Mouse (Mus musculus): ENCODE data around the gene Wdtc1.

Wdtc1 gene

DNA sequence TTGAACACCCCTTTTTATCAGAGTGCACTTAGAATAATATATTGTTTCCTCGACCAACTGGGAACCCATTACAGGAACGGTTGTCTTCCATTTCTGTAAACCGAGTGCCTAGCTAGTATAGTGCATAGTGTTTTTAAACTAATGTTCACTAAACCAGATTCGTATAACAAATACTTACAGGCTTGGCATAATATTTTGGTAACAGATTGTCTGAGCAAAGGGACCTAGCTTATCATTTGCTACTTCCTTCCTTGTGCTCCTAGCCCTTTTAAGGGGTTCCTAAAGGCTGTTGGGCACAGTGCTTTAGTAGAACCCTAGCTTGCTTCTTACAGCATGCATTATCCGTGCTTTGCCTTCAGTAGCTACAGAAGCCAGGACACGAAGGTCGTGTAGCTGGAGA, 71.8 kb downstream of the Wdtc1 start:
- no peak for DNase-seq

DNA sequence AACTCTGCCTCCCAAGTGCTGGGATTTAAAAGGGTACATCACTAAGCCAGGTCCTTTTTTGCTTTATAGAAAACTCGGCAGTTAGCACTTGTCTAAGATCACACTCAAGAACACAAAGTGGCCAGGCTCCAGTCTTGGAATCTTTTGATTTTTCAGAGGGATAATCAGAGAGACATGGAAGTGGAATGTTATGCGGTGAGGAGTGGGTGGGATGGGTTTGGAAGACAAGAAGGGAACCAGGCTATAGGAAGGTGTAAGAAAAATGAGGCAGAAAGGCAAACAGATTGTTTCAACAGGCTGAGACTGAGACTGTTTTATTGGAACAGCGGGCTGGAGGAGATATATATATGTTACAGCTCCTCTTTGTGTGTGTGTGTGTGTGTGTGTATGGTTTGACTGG, 74.8 kb downstream of the Wdtc1 start:
- DNase-seq: no peak

DNA sequence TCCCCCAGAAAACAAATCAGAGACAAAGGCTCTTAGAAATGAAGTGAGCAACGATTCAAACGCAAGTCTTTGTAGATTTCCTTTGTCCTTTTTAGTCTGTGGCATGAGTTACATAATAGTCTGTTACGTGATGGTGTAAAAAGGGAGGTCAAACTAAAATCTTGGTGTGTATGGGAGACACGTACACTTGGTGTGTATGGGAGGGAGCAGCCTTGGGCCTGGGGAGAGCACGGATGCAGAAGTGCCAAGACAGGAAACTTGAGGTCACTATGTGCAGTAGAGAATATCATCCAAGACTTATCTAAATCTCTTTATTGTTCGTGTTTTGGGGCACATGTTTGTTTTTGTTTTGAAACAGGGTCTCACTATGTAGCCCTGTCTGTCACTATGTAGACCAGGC, 75.2 kb downstream of the Wdtc1 start:
- DNase-seq: no peak

DNA sequence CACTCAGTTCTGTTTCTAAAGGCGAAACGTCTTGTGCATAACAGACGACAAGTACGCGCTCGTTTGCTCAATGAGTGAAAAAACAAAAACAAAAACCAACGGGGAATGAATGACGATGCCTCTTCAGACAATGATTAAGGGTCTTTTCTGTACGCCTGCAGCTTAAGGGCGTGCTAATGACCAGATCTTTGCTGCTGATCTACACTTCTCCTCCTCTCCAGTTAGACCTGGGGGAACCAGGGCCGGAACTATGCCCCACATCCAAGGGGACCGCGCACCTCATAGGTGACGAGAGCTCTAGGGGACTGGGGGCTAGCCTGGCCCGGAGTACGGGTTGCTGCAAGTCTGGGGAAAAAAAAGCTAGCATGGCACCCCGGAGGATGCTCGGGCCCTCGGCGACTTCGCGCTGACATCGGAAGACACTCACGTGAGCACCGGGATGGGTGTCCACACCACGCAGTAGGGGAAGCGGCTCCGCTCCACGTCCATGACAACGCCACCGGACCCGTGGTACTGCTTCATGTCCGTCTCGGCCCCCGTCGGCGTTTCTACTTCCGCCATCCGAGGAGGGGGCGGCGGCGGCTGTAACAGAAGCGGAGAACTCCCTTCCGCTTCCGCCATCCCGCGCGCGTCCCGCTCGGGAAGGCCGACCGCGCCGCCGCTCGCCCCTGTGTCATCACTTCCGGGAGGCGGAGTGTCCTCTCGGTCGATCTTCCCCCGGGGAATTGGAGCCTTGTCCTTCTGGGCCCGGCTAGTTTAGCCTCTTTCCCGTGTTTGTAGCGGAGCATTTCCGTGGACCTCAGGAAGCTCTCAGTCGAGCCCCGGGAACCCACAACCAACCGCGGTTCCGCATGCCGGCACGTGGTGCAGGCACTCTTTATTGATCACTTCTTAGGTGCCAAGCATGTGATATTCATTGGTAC, 75.9 kb downstream of the Wdtc1 start, which contains the start of gene Tmem222:
Gene Tmem222 (minus strand): TSS at position 689 of the 923 bp plus-strand sequence.
- DNase-seq: peak; percentile 95 to 97

DNA sequence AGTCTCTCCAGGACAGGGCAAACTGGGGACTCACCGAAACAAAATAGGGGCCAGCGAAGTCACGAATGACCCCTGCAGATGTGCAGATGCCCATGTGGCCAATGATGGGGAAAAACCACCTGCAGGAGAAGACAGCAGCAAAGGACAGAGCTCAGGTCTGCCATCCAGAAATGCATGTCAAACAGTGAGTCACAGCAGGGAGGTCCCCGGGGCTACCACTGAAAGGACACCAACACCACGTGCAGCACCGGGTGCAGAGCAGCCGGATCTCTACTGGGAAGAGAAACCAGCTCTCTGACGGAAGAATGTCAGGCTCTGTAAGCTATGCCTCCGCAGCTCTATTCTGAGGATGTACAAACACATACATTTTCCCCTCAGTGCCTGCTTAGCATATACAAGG, 82.4 kb downstream of the Wdtc1 start:
- DNase-seq: no peak

DNA sequence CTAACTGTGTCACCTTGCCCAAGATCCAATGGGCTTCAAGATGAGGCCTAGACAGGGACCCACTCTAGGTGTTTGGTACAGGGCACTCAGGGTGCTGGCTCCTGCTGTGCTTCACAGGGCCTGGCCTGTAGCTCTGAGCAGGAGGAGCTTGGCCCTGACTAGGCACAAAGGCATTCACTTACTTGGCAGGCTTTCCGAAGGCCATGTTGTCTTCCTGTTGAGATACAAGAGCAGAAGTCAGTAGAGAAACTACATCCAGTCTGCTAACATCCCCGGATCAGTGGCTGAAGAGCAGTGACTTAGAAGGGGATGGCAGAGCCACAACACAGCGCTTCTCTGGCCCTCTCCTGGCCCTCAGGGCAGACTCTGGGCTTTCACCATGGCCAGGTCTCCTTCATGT, 83.7 kb downstream of the Wdtc1 start:
- peak in 1 of 2 experiments; percentile 30 for DNase-seq

DNA sequence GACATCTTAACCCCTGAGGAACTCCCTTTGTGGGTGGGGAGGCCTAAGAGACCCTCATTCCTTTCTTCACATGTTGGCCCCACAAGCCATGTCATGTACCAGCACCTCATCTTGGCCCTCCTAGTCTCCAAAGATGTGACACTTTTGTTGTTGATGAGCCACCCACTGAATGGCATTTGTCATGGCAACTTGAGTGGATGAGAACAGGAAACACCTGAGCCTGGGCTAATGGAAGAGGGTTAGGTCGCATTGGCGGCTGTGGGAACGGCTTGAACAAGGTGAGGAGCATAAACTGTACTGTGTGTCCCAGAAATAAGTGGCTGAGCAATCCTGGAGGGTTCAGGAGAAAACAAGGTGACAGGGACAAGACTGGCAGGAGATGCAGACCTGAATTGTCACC, 84.3 kb downstream of the Wdtc1 start:
- no peak for DNase-seq

DNA sequence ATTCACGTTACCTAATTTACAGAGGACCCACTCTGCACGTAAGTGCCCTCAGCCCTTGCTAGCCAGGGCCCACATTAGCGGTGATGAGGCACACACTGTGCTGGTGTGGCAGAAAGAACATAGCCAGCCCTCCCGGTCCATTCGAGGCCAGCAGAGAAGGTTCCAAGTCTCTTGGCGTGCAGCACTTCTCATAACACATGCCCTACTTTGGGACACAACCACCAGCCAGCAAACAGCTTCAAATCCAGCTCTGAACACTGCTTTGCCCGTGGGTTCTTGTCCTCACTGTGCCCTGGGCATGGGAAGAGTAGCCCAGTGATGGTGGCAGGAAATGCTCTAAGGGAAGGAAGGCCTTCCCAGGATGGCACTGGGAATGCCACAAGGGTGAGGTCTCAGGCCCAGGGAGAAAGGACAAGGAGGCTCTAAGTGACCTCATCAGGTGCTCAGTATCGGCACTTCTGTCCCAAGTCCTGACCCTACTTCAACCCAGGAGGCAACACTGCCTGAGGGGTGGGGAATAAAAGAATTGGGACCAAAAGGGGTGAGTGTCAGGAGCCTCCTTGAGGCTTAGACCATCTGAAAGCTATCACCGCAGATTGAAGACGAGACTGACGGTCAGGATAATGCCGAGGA, 86.9 kb downstream of the Wdtc1 start:
- DNase-seq: no peak

DNA sequence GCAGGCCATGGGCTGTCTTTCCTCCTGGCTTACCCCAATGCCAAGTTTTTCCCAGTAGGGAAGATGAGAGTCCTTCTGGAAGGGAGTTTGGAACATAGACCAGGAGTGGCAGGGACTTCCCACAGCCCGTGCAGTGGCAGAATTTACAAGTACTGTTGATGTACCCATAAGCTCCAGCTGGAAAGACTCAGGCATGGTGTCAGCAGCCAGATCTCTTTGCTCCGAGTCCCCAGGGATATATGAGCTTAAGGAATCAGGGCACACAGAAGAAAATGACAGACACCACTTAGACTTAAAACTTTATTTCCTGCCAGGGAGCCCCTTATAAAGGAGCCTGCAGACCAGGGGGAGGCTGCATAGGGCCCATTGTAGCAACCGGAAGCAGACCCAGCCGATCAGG, 87.5 kb downstream of the Wdtc1 start:
- DNase-seq: peak in 1 of 2 experiments; percentile 20

DNA sequence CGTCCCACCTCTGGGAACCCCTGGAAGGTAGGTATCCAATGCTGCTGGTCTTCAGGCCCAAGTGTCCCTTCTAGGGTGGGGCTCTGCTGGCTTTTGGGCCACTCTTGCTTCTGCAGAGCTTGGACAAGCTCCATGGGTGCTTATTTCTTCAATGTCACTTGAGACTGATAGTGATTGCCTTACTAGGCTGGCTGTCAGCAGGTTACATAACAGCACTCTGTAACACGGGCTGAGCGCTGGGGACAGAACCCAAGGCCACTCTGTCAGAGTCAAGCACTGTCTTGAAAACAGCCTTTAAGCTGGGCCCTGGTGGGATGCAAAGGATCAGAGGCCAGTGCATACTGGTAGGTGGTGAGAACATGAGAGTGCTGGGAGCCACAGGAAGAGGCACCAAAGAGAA, 88.0 kb downstream of the Wdtc1 start:
- DNase-seq: no peak

DNA sequence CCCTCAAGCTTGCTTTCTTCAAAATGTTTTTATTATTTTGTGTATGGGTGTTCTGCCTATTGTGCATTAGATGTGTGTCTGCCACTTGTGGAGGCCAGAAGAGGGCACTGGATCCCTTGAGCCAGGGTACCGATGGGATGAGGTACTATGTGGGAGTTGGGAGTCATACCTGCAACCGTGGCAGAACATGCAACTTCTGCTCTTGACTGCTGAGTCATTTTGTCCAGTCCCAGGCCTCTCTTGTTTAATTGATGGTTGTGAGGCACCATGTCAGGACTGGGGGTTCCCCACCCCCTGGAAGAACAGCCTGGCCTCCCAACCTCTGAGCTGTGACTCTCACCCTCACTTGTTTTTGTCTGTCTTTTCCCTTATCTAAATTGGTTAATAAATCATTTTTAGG, 88.7 kb downstream of the Wdtc1 start:
- peak in 1 of 2 experiments; percentile 21 for DNase-seq

DNA sequence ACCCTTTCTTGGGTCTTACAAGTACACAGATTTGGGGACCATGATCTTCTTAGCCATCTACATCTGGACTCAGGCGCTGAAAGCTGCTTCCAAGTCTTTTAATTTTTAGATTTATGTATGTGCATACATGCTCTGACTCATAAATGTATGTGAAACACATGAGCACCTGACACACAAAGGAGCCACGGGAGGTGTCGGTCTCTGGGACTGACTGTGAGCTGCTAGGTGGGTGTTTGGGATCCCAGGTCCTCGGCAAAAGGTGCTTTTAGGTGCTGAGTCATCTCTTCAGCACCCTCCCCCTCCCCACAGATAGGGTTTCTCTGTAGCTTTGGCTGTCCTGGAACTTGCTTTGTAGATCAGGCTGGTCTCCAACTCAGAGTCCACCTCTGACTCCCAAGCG, 89.5 kb downstream of the Wdtc1 start:
- no peak for DNase-seq

DNA sequence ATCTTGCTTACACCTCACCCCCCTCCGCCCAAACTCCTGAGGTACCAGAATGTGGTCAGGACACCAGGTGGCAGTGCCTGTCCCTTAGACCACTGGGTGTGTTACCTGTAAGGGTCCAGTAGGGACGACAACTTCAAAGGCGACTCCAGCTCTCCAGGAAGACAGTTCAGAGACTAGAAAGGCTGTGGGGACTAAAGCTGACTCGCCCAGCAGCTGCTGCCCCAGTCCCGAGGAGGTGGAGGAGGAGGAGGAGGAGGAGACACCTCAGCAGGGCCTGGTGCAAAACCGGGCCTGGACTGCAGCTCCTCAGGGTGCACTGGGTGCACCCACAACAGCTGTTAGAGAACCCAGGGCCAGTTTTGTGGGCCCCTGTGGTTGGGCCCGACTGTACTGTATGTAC, 90.4 kb downstream of the Wdtc1 start, which contains the start of gene Sytl1:
Gene Sytl1 (minus strand): TSS at position 232 of the 400 bp plus-strand sequence.
- peak in 1 of 2 experiments; percentile 32 for DNase-seq

DNA sequence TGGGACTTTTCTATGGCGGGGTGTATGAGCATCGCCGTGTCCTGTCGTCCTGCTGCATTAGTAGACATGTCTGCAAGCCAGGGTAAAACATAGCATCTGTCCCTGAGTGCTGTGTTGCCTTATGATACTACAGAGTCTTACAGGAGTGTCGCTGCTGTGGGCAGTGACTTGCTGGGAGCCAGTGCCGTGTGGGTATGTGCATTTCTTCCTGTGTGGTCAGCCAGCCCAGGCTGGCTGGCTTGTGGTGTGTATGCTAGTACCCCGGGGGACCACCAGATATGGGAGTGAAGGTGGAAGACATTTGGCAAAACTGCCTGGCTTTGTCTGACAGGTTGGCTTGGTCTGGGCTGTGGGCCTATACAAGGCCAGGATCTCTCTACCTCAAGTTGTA, 90.9 kb downstream of the Wdtc1 start:
- no peak for DNase-seq

DNA sequence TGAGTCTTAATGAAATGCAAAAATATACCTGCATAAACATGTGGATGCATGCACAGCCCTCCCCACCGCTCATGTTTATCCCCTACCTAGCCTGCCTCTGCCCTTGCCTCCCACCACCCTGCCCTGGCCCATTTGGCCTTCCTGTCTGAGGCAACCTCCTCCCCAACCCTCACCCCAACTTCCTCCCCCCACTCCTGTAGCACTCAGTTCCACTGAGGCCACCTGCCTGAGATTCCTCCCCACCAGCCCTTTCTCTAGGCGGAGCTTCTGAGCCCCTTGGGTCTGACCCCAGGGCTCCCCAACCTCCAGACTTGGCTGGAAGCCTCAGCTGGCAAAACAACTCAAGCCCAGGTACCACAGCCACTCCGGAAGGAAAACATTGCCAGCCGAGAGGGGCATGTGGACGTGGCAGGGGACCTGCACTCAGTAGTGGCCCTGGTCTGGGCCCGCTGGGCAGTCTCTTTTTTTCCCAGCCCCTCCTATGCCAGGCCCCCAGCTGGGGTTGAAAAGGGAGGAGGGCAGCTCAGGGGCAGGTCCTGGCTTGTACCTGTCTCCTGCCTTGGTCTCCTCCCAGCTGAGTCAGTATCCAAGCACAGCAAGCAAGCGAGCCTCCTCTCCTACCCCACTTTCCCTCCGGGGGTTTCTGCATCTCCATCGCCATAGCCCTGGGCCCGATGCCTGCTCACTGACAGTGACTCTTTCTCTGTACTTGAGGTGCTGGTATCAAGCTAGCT, 91.5 kb downstream of the Wdtc1 start:
- no peak for DNase-seq

DNA sequence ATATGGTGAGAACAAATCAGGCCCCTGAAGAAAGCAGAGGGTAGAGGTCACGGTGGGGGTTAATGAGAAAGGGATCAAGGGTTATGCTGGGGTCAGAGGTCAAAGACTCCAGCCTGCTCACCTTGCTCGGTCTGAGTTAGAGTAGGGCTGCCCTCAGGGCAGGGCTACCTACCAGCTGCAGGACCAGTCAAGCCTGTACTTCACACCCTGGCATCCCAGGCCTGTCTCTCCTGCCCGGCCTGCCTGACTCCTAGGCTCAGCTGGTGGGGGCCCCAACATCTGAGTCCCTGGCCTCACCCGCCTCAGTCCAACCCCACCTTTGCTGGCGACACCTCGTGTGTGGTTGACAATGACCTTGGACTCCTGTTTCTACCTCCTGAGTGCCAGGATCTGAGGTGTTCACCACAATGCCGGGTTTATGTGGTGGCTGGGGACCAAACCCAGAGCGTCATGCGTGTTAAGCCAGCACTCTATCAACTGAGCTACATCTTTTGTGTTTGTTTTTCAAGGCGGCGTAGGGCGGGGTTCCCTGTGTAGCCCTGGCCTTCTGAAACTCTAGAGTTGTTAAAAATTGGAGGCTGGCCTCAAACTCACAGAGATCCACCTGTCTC, 95.4 kb downstream of the Wdtc1 start:
- DNase-seq: no peak

DNA sequence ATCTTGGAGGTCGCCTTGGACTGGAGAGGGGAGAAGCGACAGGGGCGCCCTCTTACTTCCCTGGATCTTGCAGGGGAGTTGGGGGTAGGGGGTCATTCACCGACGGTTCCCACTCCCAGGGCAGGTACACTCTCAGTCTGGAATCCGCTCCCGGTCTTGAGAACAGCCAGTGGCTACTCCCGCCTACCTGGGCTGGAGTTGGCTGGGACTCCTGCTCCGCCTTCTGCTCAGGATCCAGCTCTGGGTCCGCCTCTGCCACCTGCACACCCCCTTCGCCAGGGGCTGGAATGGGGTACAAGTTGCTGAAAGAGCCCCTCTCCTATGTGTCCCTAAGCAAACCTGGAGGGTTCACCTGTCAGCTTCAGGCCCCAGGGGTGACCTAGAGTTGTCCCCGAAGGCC, 96.1 kb downstream of the Wdtc1 start:
- DNase-seq: peak; percentile 64 to 82

DNA sequence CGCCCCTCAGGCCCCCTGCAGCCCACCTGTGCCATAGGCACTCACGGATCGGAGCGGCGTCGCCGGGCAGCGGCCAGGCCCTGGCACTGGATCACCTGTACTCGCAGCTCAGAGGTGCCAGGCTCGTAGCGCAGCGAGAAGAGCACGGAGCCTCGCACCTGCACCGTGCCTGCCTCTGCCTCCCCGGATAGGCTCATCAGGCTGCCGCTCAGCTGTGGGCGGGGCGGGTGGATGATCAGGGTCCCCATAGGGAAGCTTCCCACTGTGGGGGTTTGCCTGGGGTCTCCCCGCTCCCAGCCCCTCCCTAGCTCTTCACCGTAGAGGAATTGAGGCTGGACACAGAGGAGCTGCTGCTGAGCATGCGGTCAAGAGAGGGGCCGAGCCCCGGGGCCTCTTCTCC, 96.5 kb downstream of the Wdtc1 start:
- DNase-seq: peak; percentile 19 to 67

DNA sequence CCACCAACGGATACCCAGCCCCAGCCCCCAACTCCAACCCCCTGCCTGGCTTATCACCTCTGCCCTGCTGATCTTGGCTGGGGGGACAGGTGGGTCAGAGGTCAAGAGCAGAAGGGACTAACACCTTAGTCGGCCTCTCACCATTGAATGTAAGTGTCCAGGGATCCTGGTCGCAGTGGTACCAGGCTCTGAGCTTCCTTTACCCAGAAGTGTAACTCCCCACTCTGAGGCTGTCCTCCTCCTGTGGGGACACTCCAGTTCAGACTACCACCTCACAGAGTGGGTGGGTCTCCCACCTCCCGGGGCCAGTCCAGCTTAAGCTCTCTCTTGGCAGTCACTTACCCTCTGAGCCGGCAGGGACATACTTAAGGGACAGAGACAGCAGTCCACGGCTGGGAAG, 97.9 kb downstream of the Wdtc1 start:
- no peak for DNase-seq

DNA sequence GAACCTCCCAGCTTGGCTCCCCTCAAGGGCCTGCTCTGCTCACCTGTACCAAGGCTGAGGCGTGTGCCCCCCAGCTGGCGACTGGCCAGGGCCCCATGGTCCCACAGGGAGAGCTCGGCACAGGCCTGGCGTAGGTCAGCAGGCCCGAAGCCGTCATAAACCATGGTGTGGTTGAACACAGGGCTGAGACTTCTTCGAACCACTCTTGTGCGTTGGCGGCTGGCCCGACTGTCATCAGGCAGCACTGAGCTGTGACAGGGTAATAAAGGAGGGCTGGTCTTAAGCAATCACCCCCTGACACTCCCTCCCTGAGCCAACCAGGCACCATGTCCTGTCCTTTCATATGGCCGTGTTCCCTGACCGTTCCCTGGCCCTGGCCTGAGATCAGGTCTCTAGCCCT, 99.9 kb downstream of the Wdtc1 start:
- no peak for DNase-seq

DNA sequence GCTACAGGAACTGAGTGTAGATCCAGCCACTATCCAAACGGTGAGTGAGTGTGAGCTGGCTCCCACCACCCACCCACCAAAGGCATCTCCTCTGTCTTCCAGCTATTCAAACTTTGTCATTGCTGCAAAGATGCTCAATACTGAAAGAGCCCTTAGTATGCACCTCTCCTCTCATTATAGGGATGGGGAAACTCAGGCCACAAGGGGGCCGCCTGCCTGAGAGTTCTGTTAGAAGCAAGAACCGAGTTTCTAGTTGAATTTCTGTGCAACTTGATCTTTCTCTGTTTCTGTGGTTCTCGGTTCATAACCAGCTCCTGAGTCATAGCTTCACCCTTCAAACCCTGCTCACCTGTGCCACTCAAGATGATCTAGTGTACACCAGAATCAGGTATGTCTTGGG, 101.2 kb downstream of the Wdtc1 start:
- DNase-seq: no peak

DNA sequence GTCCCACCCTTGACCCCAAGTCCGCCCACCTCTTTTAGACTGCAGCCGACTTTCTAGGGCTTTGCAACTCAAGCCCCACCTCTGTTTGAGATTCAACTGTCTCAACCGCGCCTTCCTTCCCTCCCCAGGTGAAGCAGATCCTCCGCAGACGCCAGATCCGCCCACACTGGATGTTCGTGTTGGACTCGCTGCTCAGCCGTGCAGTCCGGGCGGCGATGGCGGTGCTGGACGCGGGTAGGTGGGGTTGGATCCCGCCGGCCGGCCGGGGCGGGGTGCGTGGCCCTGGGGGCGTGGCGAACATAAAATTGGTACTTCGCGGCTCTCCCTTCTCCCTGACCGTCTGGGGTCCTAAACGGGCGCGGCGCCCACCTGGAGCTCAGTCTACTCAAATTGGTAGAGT, 102.1 kb downstream of the Wdtc1 start:
- peak; percentile 21 to 64 for DNase-seq

DNA sequence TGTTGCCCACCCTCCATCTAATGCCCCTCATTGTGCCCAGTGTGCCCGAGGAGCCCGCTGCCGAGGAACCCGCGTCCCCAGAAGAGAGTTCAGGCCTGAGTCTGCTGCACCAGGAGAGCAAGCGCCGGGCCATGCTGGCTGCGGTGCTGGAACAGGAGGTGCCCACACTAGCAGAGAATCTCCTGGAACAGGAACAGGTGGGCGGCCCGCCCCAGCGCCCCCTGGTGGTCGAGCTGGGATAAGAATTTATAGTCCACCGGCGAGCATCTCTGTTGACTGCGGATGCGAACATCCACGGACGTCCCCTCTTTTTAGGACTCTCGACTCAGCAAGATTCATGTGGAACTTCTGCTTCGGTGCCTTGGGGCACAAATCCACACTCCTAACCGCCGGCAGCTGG, 102.7 kb downstream of the Wdtc1 start:
- peak; percentile 82 to 83 for DNase-seq

Data from kidney, postnatal 25 days (tissue).